Mouse (Mus musculus): ENCODE data around the gene Kcnj10. TPM values are rescaled to one million over a fixed set of nuclear protein-coding genes. Genes with fewer than 3 reads are reported as not detected.

Kcnj10 gene
- polyA plus RNA-seq, 1 experiment, result not detected

DNA sequence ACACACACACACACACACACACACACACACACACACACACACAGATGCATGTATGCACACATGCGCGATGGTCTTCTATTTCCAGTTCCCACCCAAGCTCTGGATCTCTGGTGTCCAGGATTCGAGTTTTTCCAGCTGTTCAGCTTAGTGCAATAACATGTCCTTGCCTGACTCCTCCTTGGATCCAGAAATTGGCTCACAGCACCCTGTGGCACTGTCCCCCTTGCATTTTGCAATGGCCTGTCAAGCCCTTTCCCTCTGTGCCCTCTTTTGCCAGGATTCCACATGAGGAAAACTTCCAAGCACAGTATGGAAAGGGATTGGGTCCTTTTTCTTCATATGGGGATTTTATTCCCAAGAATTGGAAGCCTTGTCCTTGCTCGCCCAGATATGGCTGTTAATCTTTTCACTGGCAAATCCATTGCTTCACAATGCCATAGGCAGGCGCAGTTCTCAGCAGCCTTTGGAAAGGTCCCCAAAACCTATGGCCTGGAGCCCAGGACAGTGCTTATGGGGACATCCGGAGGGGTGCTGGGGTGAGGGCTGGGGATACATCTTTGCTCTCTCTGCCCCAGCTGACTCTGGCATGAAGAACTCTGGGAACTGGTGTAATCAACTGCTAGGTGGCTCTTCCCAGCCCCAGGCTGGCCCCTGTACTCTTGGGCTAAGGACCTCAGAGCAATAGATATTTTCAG, 44.0 kb upstream of the Kcnj10 start:
- H3K79me2 ChIP-seq (ENCODE audit: control insufficient read depth, insufficient read depth), result no peaks in the 10 kb centered on the region
- peak overlapping the region; percentile 78 for H3K4me2 ChIP-seq (ENCODE audit: low read depth)
- H3K4me3 ChIP-seq, result peak overlapping the region; percentile 29
- no peaks in the 10 kb centered on the region for H3K36me3 ChIP-seq (ENCODE audit: control insufficient read depth, insufficient read depth)
- H3K27me3 ChIP-seq (ENCODE audit: control insufficient read depth, insufficient read depth, insufficient read length), result no peaks in the 10 kb centered on the region
- peak; percentile 16 for TF ChIP-seq POLR2A (IDR thresholded peaks at IDR 0.05; ENCODE audit: insufficient read length, low read depth)
- TF ChIP-seq TCF3 (IDR thresholded peaks at IDR 0.05; ENCODE audit: insufficient read length, low read depth), result no peak
- peak overlapping the region; percentile 26 for H3ac ChIP-seq (ENCODE audit: control insufficient read depth, insufficient read length)

- H3K4me3 ChIP-seq, result peak within 1 kb of the TSS; percentile 29
- peak within 1 kb of the TSS; percentile 26 for H3ac ChIP-seq (ENCODE audit: control insufficient read depth, insufficient read length)
- H3K4me2 ChIP-seq (ENCODE audit: low read depth), result peak within 1 kb of the TSS; percentile 78
- TF ChIP-seq REST (IDR thresholded peaks at IDR 0.05; ENCODE audit: insufficient read depth, insufficient read length), result no peak
- TF ChIP-seq TCF12 (IDR thresholded peaks at IDR 0.05; ENCODE audit: insufficient read depth, poor library complexity, severe bottlenecking), result no peak
- no peak for TF ChIP-seq CEBPB (IDR thresholded peaks at IDR 0.05; ENCODE audit: insufficient read depth, poor library complexity, severe bottlenecking)
- TF ChIP-seq MYOD1 (IDR thresholded peaks at IDR 0.05; ENCODE audit: control insufficient read depth in 1 of 3, insufficient read length in 2 of 3, low read depth in 2 of 3), result peak in 2 of 3 experiments; percentile 54 to 83
- TF ChIP-seq POLR2A (IDR thresholded peaks at IDR 0.05; ENCODE audit: insufficient read length, low read depth), result peak; percentile 62
- peak; percentile 74 for TF ChIP-seq POLR2AphosphoS2 (IDR thresholded peaks at IDR 0.05; ENCODE audit: insufficient read length, low read depth)
- peak in 2 of 3 experiments; percentile 67 to 83 for TF ChIP-seq MYOG (IDR thresholded peaks at IDR 0.05; ENCODE audit: control insufficient read depth in 1 of 3, insufficient read depth in 1 of 3, insufficient read length in 2 of 3, low read depth in 2 of 3)
- H3K27me3 ChIP-seq (ENCODE audit: control insufficient read depth, insufficient read depth, insufficient read length), result no peaks in the 10 kb centered on the region
- no peaks in the 10 kb centered on the region for H3K79me2 ChIP-seq (ENCODE audit: control insufficient read depth, insufficient read depth)
- H3K36me3 ChIP-seq (ENCODE audit: control insufficient read depth, insufficient read depth), result no peaks in the 10 kb centered on the region
Measured at GRCm38 (mm10) chr1:172297611-172298537, 43.1 kb upstream of the Kcnj10 start, which contains the start of gene Atp1a2. Gene Atp1a2 (minus strand): TSS chr1:172298064.

GRCm38 (mm10) chr1:172299528-172299927, 41.5 kb upstream of the Kcnj10 start:
- no peak overlapping the region for H3ac ChIP-seq (ENCODE audit: control insufficient read depth, insufficient read length)
- H3K79me2 ChIP-seq (ENCODE audit: control insufficient read depth, insufficient read depth), result no peaks in the 10 kb centered on the region
- TF ChIP-seq POLR2AphosphoS2 (IDR thresholded peaks at IDR 0.05; ENCODE audit: insufficient read length, low read depth) (no peak), TCF3 (IDR thresholded peaks at IDR 0.05; ENCODE audit: insufficient read length, low read depth) (no peak)
- no peak overlapping the region for H3K4me3 ChIP-seq
- H3K27me3 ChIP-seq (ENCODE audit: control insufficient read depth, insufficient read depth, insufficient read length), result no peaks in the 10 kb centered on the region
- H3K36me3 ChIP-seq (ENCODE audit: control insufficient read depth, insufficient read depth), result no peaks in the 10 kb centered on the region
- no peak overlapping the region for H3K4me2 ChIP-seq (ENCODE audit: low read depth)

DNA sequence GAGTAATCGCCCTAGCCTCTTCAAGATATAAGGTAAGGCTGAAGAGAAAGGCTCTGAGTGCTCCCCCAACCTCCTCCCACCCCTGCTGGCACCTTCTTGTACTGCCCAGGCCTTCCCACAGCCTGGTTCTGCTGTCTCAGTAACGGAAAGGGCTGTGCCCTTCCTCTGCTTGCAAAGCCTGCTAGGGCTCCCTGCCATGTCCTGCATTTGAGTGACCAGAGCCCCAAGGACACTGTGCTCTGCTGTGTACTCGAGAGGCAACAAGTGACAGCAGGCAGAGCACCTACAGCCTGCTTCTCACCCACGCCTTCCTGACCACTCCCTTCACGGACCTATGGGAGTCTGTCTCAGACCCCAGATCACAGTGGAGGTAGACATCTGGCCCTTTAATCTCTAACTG, 40.8 kb upstream of the Kcnj10 start:
- Histone ChIP-seq H3K36me3 (ENCODE audit: control insufficient read depth, insufficient read depth) (no peaks in the 10 kb centered on the region), H3ac (ENCODE audit: control insufficient read depth, insufficient read length) (no peak overlapping the region), H3K27me3 (ENCODE audit: control insufficient read depth, insufficient read depth, insufficient read length) (no peaks in the 10 kb centered on the region), H3K79me2 (ENCODE audit: control insufficient read depth, insufficient read depth) (no peaks in the 10 kb centered on the region), H3K4me3 (no peak overlapping the region), H3K4me2 (ENCODE audit: low read depth) (no peak overlapping the region)
- TF ChIP-seq TCF12 (IDR thresholded peaks at IDR 0.05; ENCODE audit: insufficient read depth, poor library complexity, severe bottlenecking) (no peak), MAX (IDR thresholded peaks at IDR 0.05; ENCODE audit: low read depth) (no peak), POLR2AphosphoS2 (IDR thresholded peaks at IDR 0.05; ENCODE audit: insufficient read length, low read depth) (no peak), E2F4 (IDR thresholded peaks at IDR 0.05; ENCODE audit: insufficient read depth) (no peak), TCF3 (IDR thresholded peaks at IDR 0.05; ENCODE audit: insufficient read length, low read depth) (no peak), MYOG (IDR thresholded peaks at IDR 0.05; ENCODE audit: control insufficient read depth in 1 of 3, insufficient read depth in 1 of 3, insufficient read length in 2 of 3, low read depth in 2 of 3) (no peak), MYOD1 (IDR thresholded peaks at IDR 0.05; ENCODE audit: control insufficient read depth in 1 of 3, insufficient read length in 2 of 3, low read depth in 2 of 3) (no peak), USF1 (IDR thresholded peaks at IDR 0.05; ENCODE audit: low read depth) (no peak), REST (IDR thresholded peaks at IDR 0.05; ENCODE audit: insufficient read depth, insufficient read length) (no peak), CEBPB (IDR thresholded peaks at IDR 0.05; ENCODE audit: insufficient read depth, poor library complexity, severe bottlenecking) (no peak), POLR2A (IDR thresholded peaks at IDR 0.05; ENCODE audit: insufficient read length, low read depth) (no peak), SRF (IDR thresholded peaks at IDR 0.05; ENCODE audit: control insufficient read depth, insufficient read length, low read depth) (no peak)

- TF ChIP-seq CEBPB (IDR thresholded peaks at IDR 0.05; ENCODE audit: insufficient read depth, poor library complexity, severe bottlenecking) (no peak), MAX (IDR thresholded peaks at IDR 0.05; ENCODE audit: low read depth) (no peak), POLR2A (IDR thresholded peaks at IDR 0.05; ENCODE audit: insufficient read length, low read depth) (no peak), TCF12 (IDR thresholded peaks at IDR 0.05; ENCODE audit: insufficient read depth, poor library complexity, severe bottlenecking) (no peak), MYOG (IDR thresholded peaks at IDR 0.05; ENCODE audit: control insufficient read depth in 1 of 3, insufficient read depth in 1 of 3, insufficient read length in 2 of 3, low read depth in 2 of 3) (no peak)
- Histone ChIP-seq H3K4me3 (no peak overlapping the region), H3K79me2 (ENCODE audit: control insufficient read depth, insufficient read depth) (no peaks in the 10 kb centered on the region), H3K36me3 (ENCODE audit: control insufficient read depth, insufficient read depth) (no peaks in the 10 kb centered on the region), H3ac (ENCODE audit: control insufficient read depth, insufficient read length) (no peak overlapping the region), H3K4me2 (ENCODE audit: low read depth) (no peak overlapping the region), H3K27me3 (ENCODE audit: control insufficient read depth, insufficient read depth, insufficient read length) (no peaks in the 10 kb centered on the region)
Measured at GRCm38 (mm10) chr1:172301180-172301579, 39.8 kb upstream of the Kcnj10 start.

Measured in myocyte (in vitro differentiated cells).